Mouse (Mus musculus) kidney, embryonic 14.5 days (tissue): ENCODE measurements around the gene Tnrc6a. TPM values are rescaled to one million over a fixed set of nuclear protein-coding genes. Genes with fewer than 3 reads are reported as not detected.

Source experiments
- ATAC-seq: fragments of 200-750 bp; cut with Nextera tagmentation; 2 replicates; pipeline ENCODE4 v1.8.0; 2017; ENCODE audit warnings: moderate number of reproducible peaks, mild to moderate bottlenecking, moderate TSS enrichment, moderate library complexity; ENCODE audit not compliant: low FRiP score, low TSS enrichment
- H3K27ac ChIP-seq: fragments of 300-500 bp; sonication (generic); 2 replicates; pipeline ENCODE4 v1.5.1; 2014; ENCODE audit warnings: low read depth, mild to moderate bottlenecking, low read length, moderate library complexity, mixed read lengths
- H3K27me3 ChIP-seq: fragments of 300-500 bp; sonication (generic); 2 replicates; pipeline ENCODE4 v1.6.1; 2014; ENCODE audit warnings: mild to moderate bottlenecking, low read length; ENCODE audit not compliant: control insufficient read depth, insufficient read depth
- H3K36me3 ChIP-seq: fragments of 300-500 bp; sonication (generic); 2 replicates; pipeline ENCODE4 v1.6.1; 2014; ENCODE audit warnings: low read length, mixed read lengths; ENCODE audit not compliant: control insufficient read depth, insufficient read depth
- H3K4me1 ChIP-seq: fragments of 300-500 bp; sonication (generic); 2 replicates; pipeline ENCODE4 v1.6.1; 2014; ENCODE audit warnings: low read length, mixed read lengths; ENCODE audit not compliant: control insufficient read depth, insufficient read depth
- H3K4me2 ChIP-seq: fragments of 300-500 bp; sonication (generic); replicated peaks from 2 replicates; pipeline ENCODE4 v1.6.1; 2014; ENCODE audit warnings: low read depth, mild to moderate bottlenecking, low read length
- H3K4me3 ChIP-seq: fragments of 300-500 bp; sonication (generic); 2 replicates; pipeline ENCODE4 v1.5.1; 2014; ENCODE audit warnings: mild to moderate bottlenecking, low read length
- H3K9ac ChIP-seq: fragments of 300-500 bp; sonication (generic); 2 replicates; pipeline ENCODE4 v1.6.1; 2014; ENCODE audit warnings: low read depth, mild to moderate bottlenecking, low read length, moderate library complexity
- H3K9me3 ChIP-seq: fragments of 300-500 bp; sonication (generic); 2 replicates; pipeline ENCODE4 v1.6.1; 2016; ENCODE audit warnings: low read length; ENCODE audit not compliant: control insufficient read depth
- WGBS: fragments of 180-500 bp; shearing (Covaris S2); extraction: QIAGEN DNeasy Blood & Tissue Kit; methylation state at CpG from one replicate; pipeline ENCODE4 v1.1.7; 2014; 5-methylcytosine and 5-hydroxymethylcytosine counted together
- polyA plus RNA-seq: library from polyadenylated mRNA; unstranded; fragments of >200 nt; fragmentation: Nextera tagmentation; extraction: Ambion mirVana; gene quantifications from 2 replicates; pipeline ENCODE4 v1.2.1, GENCODE M21; 2014

Tnrc6a gene
- polyA plus RNA-seq, 1 experiment from 2014 or later = 57.6 TPM

DNA sequence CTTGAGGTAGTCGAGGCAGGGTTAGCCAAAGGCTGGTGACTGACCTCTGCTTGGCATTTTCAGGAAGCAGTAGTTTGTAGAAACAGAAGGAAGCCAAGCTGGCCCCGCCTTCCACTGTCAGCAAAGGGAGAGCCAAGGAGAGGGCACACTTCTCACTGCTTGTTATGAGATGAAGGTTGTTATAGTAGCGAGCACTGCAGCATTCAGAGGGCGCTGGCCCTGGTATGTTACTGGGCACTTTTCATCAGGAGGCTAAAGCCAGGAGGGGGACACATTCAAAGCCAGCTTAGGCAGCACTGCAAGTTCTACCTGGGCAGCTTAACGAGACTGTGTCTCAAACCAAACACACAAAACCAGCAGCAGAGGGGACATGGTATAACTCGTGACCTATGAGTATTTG lies 83.9 kb downstream of the Tnrc6a start:
- no peaks in the 10 kb centered on the region for H3K36me3 ChIP-seq
- 70% methylated on average over 6 of the region's 6 CpGs for WGBS
- no peak overlapping the region for H3K27ac ChIP-seq

DNA sequence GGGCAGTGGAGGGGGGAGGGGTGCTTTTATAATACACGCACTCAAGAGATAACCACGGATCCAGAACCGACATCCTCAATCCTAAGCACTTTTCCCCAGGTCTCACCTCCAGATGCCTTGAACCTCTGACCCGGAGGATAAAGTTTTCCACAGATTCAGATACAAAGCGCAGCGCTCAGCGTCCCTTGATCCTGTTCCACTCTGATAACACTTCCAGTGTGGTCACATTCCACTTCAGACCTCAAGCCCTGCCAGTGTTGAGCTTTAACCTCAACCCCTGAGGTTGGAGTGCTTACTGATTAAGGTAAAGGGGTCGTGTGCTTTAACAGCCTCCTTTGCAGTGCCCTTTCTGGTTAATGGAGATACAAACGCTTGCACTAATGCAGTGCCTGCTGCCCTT lies 86.2 kb downstream of the Tnrc6a start:
- 55% methylated on average over 9 of the region's 9 CpGs for WGBS
- H3K9me3 ChIP-seq = no peaks in the 10 kb centered on the region
- no peaks in the 10 kb centered on the region for H3K27me3 ChIP-seq
- H3K36me3 ChIP-seq = no peaks in the 10 kb centered on the region
- ATAC-seq = no peak
- H3K4me2 ChIP-seq = no peak overlapping the region
- no peak overlapping the region for H3K27ac ChIP-seq
- peaks cover 9% of the 10 kb centered on the region for H3K4me1 ChIP-seq
- H3K9ac ChIP-seq = no peak overlapping the region
- H3K4me3 ChIP-seq = no peak overlapping the region

More for the DNA sequence above, 83.9 kb downstream of the Tnrc6a start:
- Histone ChIP-seq H3K4me2 (no peak overlapping the region), H3K27me3 (no peaks in the 10 kb centered on the region), H3K9me3 (no peaks in the 10 kb centered on the region), H3K4me3 (no peak overlapping the region), H3K4me1 (peaks cover 2% of the 10 kb centered on the region), H3K9ac (no peak overlapping the region)
- no peak for ATAC-seq

DNA sequence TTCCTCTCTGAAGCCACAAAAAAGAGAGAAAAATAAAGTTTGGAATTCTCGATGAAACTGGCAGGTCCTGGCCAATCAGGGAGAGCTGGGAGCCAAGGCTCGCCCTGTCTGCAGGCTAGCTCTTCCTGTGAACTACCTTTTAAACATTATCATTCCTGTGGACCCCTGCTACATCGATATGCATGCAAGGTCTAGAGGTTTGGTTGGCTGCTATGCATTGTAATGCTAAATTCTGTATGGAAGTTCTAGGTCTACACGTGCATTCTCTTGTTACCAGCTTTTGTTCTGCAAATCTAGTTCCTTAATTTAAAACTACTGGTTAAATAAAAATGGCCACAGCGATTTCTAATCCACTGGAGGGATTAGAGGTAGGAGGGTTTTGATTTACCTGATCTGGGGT lies 87.8 kb downstream of the Tnrc6a start:
- H3K4me3 ChIP-seq = no peak overlapping the region
- no peaks in the 10 kb centered on the region for H3K27me3 ChIP-seq
- H3K36me3 ChIP-seq = no peaks in the 10 kb centered on the region
- no peak for ATAC-seq
- H3K27ac ChIP-seq = no peak overlapping the region
- 56% methylated on average over 5 of the region's 5 CpGs for WGBS
- no peak overlapping the region for H3K4me2 ChIP-seq
- H3K9ac ChIP-seq = no peak overlapping the region
- peaks cover 9% of the 10 kb centered on the region for H3K4me1 ChIP-seq
- no peaks in the 10 kb centered on the region for H3K9me3 ChIP-seq

DNA sequence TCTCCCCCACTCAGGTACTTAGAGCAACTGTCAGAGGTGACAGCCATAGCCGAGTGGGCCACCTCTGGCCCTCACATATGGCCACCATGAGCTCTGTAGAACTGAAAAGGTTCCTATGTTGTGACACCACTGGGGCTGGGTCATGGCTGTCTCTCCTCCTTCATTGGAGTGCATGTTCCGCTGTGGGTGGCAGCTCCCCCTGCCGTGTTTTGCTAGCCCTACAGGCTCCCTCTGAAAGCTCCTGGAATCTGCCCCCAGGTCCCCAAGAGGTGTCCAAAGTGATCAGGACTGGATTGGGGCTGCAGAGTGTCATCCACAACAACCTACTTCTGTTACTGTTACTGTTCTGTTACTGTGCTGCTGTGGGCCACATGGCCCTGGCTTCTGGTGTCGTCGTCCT lies 88.6 kb downstream of the Tnrc6a start:
- H3K4me1 ChIP-seq = peaks cover 6% of the 10 kb centered on the region
- H3K36me3 ChIP-seq = no peaks in the 10 kb centered on the region
- no peak overlapping the region for H3K9ac ChIP-seq
- no peak overlapping the region for H3K4me3 ChIP-seq
- no peak overlapping the region for H3K27ac ChIP-seq
- H3K27me3 ChIP-seq = no peaks in the 10 kb centered on the region
- 85% methylated on average over 5 of the region's 5 CpGs for WGBS
- H3K9me3 ChIP-seq = no peaks in the 10 kb centered on the region
- no peak for ATAC-seq
- no peak overlapping the region for H3K4me2 ChIP-seq

DNA sequence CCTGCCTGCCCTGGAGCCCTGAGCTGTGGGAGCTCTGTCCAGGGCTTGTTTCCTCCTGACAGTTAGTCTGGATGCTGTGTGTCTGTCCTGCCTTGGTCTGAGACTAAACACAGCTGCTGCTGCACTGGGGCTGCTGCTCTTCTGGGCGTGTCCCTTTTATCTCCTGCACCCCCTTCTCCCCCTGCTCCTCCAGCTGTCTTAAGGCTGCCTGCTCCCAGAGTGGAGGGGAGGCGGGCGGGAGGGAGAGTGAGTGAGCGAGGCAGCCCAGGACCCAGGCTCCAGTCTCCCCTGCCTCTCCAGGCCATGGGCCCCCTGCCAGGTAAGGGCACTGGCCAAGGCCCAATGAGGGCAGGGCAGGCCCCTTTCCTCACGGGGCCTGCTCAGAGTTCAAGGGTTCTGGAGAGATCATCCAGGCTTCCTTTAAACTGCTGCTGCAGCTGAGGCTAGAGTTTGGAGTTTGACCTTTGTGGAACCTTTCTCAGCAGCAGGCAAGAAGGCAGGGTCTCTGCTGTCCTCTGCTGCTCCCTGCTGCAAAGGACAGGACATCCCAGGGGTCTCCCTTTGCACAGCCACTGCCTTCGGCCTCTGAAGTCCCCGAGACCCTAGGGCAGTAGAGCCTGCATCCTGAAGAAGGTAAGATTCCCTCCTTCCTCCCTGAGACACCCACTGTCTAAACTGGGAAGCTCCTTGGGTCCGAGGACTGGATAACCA lies 90.8 kb downstream of the Tnrc6a start, which contains the start of gene Slc5a11:
Gene Slc5a11, plus strand, starts transcription at position 416 of the 711 bp plus-strand sequence.
- H3K9me3 ChIP-seq = no peaks in the 10 kb centered on the region
- no peak within 1 kb of the TSS for H3K4me2 ChIP-seq
- no peak within 1 kb of the TSS for H3K4me3 ChIP-seq
- no peaks in the 10 kb centered on the region for H3K36me3 ChIP-seq
- no peak within 1 kb of the TSS; the same call in 1 of the 2 replicates for H3K9ac ChIP-seq
- peak; percentile 79 for ATAC-seq
- peaks cover 6% of the 10 kb centered on the region for H3K4me1 ChIP-seq
- WGBS = 25% methylated on average over 8 of the region's 8 CpGs
- no peaks in the 10 kb centered on the region for H3K27me3 ChIP-seq
- H3K27ac ChIP-seq = peak within 1 kb of the TSS; percentile 47

DNA sequence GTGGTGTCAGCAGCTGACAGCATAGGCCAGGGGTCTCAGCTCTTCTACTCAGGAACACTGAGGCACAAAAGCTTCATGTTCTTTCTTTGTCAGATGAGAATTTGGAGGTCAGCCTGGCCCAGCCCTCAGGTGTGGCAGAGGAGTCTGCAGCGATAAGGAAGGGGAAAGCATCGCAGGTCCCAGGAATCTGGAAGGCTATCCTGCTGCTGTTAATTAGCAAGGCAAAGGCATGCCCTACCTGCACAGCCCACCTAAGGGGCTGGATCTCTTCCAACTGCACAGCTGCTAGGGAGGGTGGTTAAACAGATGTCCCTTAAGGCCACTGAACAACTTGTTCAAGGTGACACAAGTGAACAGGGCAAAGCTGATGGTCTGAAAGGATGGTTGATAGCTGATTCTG lies 91.5 kb downstream of the Tnrc6a start:
- H3K4me1 ChIP-seq = peaks cover 11% of the 10 kb centered on the region
- no peak overlapping the region for H3K4me2 ChIP-seq
- H3K9me3 ChIP-seq = no peaks in the 10 kb centered on the region
- no peak overlapping the region for H3K9ac ChIP-seq
- H3K36me3 ChIP-seq = no peaks in the 10 kb centered on the region
- ATAC-seq = no peak
- no peaks in the 10 kb centered on the region for H3K27me3 ChIP-seq
- no peak overlapping the region for H3K4me3 ChIP-seq
- WGBS = 74% methylated on average over 2 of the region's 2 CpGs
- no peak overlapping the region for H3K27ac ChIP-seq

DNA sequence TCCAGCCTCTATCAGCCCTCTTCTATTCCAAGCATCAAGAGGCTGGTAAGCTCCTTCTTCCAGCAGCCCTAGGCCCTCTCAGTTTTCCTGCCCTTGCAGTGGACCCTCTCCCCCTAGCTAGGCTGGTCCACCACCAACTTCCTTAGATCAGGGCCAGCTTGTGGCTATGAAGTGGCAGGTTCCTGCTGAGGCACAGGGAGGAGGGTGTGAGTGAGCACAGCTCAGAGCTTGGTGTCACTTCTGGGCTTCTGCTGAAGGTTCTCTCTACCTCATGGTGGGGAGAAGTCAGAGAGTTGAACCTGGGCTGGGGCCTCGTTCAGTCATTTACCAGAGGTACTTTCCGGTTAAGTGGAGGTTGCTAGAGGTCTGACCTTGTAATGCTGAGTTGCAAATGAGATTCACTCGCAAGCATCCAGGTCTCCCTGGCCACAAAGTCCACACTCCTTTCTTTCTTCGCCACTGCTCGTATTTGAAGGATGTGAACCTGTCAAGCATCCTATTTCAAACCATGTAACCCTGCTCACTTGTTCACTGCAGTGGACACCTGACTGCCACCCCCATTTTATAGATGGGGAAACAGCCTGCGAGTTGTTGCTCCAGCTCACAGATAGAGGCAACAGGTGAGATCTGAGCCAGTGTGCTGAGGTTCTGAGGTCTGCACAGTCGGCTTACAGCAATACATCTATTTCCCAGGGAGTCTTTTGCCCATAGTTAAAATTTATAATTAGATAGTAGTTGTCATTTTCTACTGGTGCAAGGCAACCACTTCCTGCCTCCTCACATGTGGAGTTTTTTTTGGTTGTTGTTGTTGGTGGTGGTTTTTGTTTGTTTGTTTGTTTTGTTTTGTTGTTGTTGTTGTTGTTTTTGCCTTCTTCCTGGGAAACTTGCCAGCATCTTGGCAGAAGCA lies 94.0 kb downstream of the Tnrc6a start:
- peaks cover 12% of the 10 kb centered on the region for H3K4me1 ChIP-seq
- no peaks in the 10 kb centered on the region for H3K36me3 ChIP-seq
- no peak for ATAC-seq
- H3K9me3 ChIP-seq = no peaks in the 10 kb centered on the region
- no peak overlapping the region for H3K4me2 ChIP-seq
- 60% methylated on average over 7 of the region's 7 CpGs for WGBS
- no peaks in the 10 kb centered on the region for H3K27me3 ChIP-seq
- no peak overlapping the region for H3K4me3 ChIP-seq
- no peak overlapping the region for H3K27ac ChIP-seq
- no peak overlapping the region for H3K9ac ChIP-seq

DNA sequence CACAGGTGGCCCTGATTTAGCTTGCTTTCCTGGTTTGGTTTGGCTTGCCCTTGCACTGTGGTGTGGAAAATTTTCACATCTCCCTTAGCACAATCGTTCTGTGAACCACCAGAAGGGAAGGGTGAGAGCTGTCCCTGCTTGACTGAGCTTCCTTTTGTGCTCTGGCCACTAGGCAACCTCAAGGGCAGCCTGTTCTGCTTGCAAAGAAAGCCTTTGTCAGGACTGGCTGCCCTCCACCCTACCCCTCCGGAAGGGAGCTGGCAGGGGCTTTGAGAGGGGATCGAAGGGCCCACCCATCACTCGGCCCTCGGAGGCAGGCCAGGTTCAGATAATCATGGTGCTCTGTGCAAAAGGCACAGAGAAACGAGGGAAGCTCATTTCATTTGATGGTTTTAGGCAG lies 94.9 kb downstream of the Tnrc6a start:
- Histone ChIP-seq H3K27ac (no peak overlapping the region), H3K4me1 (peaks cover 12% of the 10 kb centered on the region), H3K27me3 (no peaks in the 10 kb centered on the region), H3K9ac (no peak overlapping the region), H3K4me2 (no peak overlapping the region), H3K4me3 (no peak overlapping the region), H3K9me3 (no peaks in the 10 kb centered on the region), H3K36me3 (no peaks in the 10 kb centered on the region)
- no peak for ATAC-seq
- 48% methylated on average over 6 of the region's 6 CpGs for WGBS
